Mouse (Mus musculus) stomach, embryonic 15.5 days (tissue): Measurements from ENCODE around the gene Ppp1r15b. TPM values are rescaled to one million over a fixed set of nuclear protein-coding genes. Genes with fewer than 3 reads are reported as not detected.
A peak's percentile ranks its signal among the peaks of the same experiment; 100 is the strongest.

Experiments
- ATAC-seq: fragments of 200-750 bp; cut with Nextera tagmentation; 2 replicates; pipeline ENCODE4 v1.8.0; 2017; ENCODE audit warnings: low read depth, moderate number of reproducible peaks, moderate TSS enrichment; ENCODE audit not compliant: insufficient read depth, low FRiP score
- H3K27ac ChIP-seq: fragments of 300-500 bp; sonication (generic); 2 replicates; pipeline ENCODE4 v1.5.1; 2015; ENCODE audit warnings: mild to moderate bottlenecking, inconsistent platforms
- H3K27me3 ChIP-seq: fragments of 300-500 bp; sonication (generic); replicated peaks from 2 replicates; pipeline ENCODE4 v1.6.1; 2015; ENCODE audit warnings: inconsistent platforms
- H3K36me3 ChIP-seq: fragments of 300-500 bp; sonication (generic); 2 replicates; pipeline ENCODE4 v1.6.1; 2015; ENCODE audit warnings: inconsistent platforms
- H3K4me1 ChIP-seq: fragments of 300-500 bp; sonication (generic); 2 replicates; pipeline ENCODE4 v1.6.1; 2015; ENCODE audit warnings: inconsistent platforms
- H3K4me2 ChIP-seq: fragments of 300-500 bp; sonication (generic); 2 replicates; pipeline ENCODE4 v1.6.1; 2015; ENCODE audit warnings: mild to moderate bottlenecking, inconsistent platforms
- H3K4me3 ChIP-seq: fragments of 300-500 bp; sonication (generic); replicated peaks from 2 replicates; pipeline ENCODE4 v1.5.1; 2015; ENCODE audit warnings: inconsistent platforms
- H3K9ac ChIP-seq: fragments of 300-500 bp; sonication (generic); 2 replicates; pipeline ENCODE4 v1.6.1; 2015; ENCODE audit warnings: inconsistent platforms
- H3K9me3 ChIP-seq: fragments of 300-500 bp; sonication (generic); 2 replicates; pipeline ENCODE4 v1.6.1; 2016; ENCODE audit warnings: inconsistent platforms
- WGBS: fragments of 180-500 bp; shearing (Covaris S2); methylation state at CpG from one replicate; pipeline ENCODE4 v1.1.7; 2015; 5-methylcytosine and 5-hydroxymethylcytosine counted together
- polyA plus RNA-seq: library from polyadenylated mRNA; unstranded; fragments of >200 nt; fragmentation: Nextera tagmentation; extraction: Ambion mirVana; gene quantifications from 2 replicates; pipeline ENCODE4 v1.2.1, GENCODE M21; 2015

Gene Ppp1r15b
- polyA plus RNA-seq, 1 experiment from 2014 or later: 39.3 TPM

GRCm38 (mm10) chr1:133125640-133126364 lies 5.1 kb upstream of the Ppp1r15b start:
- Histone ChIP-seq H3K27me3 (no peaks in the 10 kb centered on the region), H3K4me3 (no peak overlapping the region), H3K36me3 (no peaks in the 10 kb centered on the region), H3K4me2 (no peak overlapping the region), H3K9me3 (no peaks in the 10 kb centered on the region), H3K4me1 (peaks cover 14% of the 10 kb centered on the region; the same call in 1 of the 2 replicates), H3K27ac (no peak overlapping the region), H3K9ac (no peak overlapping the region)
- WGBS: 84% methylated on average over 9 of the region's 9 CpGs
- no peak for ATAC-seq

GRCm38 (mm10) chr1:133126365-133126740 lies 4.6 kb upstream of the Ppp1r15b start:
- Histone ChIP-seq H3K36me3 (no peaks in the 10 kb centered on the region), H3K9ac (no peak overlapping the region), H3K9me3 (no peaks in the 10 kb centered on the region), H3K27me3 (no peaks in the 10 kb centered on the region), H3K4me3 (no peak overlapping the region), H3K4me2 (no peak overlapping the region), H3K4me1 (peaks cover 9% of the 10 kb centered on the region; the same call in 1 of the 2 replicates), H3K27ac (no peak overlapping the region)
- WGBS: 74% methylated on average over 4 of the region's 4 CpGs
- ATAC-seq: no peak

GRCm38 (mm10) chr1:133127328-133127727 lies 3.6 kb upstream of the Ppp1r15b start:
- Histone ChIP-seq H3K9me3 (no peaks in the 10 kb centered on the region), H3K36me3 (no peaks in the 10 kb centered on the region), H3K4me2 (no peak overlapping the region), H3K27ac (no peak overlapping the region), H3K4me3 (no peak overlapping the region), H3K9ac (no peak overlapping the region), H3K4me1 (peaks cover 7% of the 10 kb centered on the region; the same call in 1 of the 2 replicates), H3K27me3 (no peaks in the 10 kb centered on the region)
- WGBS: 56% methylated on average over 9 of the region's 9 CpGs
- no peak for ATAC-seq

GRCm38 (mm10) chr1:133129471-133130221 lies 1.3 kb upstream of the Ppp1r15b start:
- WGBS: 41% methylated on average over 16 of the region's 16 CpGs
- ATAC-seq: no peak
- H3K27me3 ChIP-seq: no peaks in the 10 kb centered on the region
- 0 out of 2 replicates have a peak overlapping the region, but pooled peaks have one; percentile 0 for H3K4me3 ChIP-seq
- H3K4me1 ChIP-seq: peaks cover 7% of the 10 kb centered on the region; the same call in 1 of the 2 replicates
- peak overlapping the region; percentile 97 for H3K27ac ChIP-seq
- no peaks in the 10 kb centered on the region for H3K36me3 ChIP-seq
- H3K9ac ChIP-seq: no peak overlapping the region
- peak overlapping the region; percentile 91; the same call in 1 of the 2 replicates for H3K4me2 ChIP-seq
- no peaks in the 10 kb centered on the region for H3K9me3 ChIP-seq

GRCm38 (mm10) chr1:133131561-133131905 lies 590 bp downstream of the Ppp1r15b start:
- Histone ChIP-seq H3K9ac (peak overlapping the region; percentile 89), H3K4me2 (peak overlapping the region; percentile 91), H3K9me3 (no peaks in the 10 kb centered on the region), H3K4me3 (peak overlapping the region; percentile 84), H3K4me1 (peaks cover 15% of the 10 kb centered on the region), H3K27me3 (no peaks in the 10 kb centered on the region), H3K36me3 (peaks cover 4% of the 10 kb centered on the region; the same call in 1 of the 2 replicates), H3K27ac (peak overlapping the region; percentile 97)
- ATAC-seq: no peak
- under 1% methylated on average over 35 of the region's 35 CpGs for WGBS

- Histone ChIP-seq H3K4me2 (peak overlapping the region; percentile 91), H3K9ac (peak overlapping the region; percentile 89), H3K4me1 (peaks cover 15% of the 10 kb centered on the region), H3K27ac (peak overlapping the region; percentile 97), H3K27me3 (no peaks in the 10 kb centered on the region), H3K4me3 (peak overlapping the region; percentile 84), H3K36me3 (peaks cover 8% of the 10 kb centered on the region), H3K9me3 (no peaks in the 10 kb centered on the region)
- WGBS: under 1% methylated on average over 11 of the region's 11 CpGs
- ATAC-seq: no peak
Measured at GRCm38 (mm10) chr1:133131936-133132335, 993 bp downstream of the Ppp1r15b start.

GRCm38 (mm10) chr1:133132388-133133326 lies 1.7 kb downstream of the Ppp1r15b start:
- peaks cover 15% of the 10 kb centered on the region for H3K36me3 ChIP-seq
- H3K27ac ChIP-seq: peak overlapping the region; percentile 97; the same call in 1 of the 2 replicates
- ATAC-seq: no peak
- 7% methylated on average over 26 of the region's 26 CpGs for WGBS
- H3K9me3 ChIP-seq: no peaks in the 10 kb centered on the region
- H3K9ac ChIP-seq: peak overlapping the region; percentile 89
- H3K4me1 ChIP-seq: peaks cover 15% of the 10 kb centered on the region
- H3K4me3 ChIP-seq: peak overlapping the region; percentile 84
- H3K27me3 ChIP-seq: no peaks in the 10 kb centered on the region
- peak overlapping the region; percentile 91 for H3K4me2 ChIP-seq

GRCm38 (mm10) chr1:133133425-133133824 lies 2.5 kb downstream of the Ppp1r15b start:
- Histone ChIP-seq H3K27ac (peak overlapping the region; percentile 46; the same call in 1 of the 2 replicates), H3K9ac (peak overlapping the region; percentile 89; the same call in 1 of the 2 replicates), H3K9me3 (no peaks in the 10 kb centered on the region), H3K4me1 (peaks cover 15% of the 10 kb centered on the region), H3K36me3 (peaks cover 21% of the 10 kb centered on the region), H3K4me3 (peak overlapping the region; percentile 84), H3K27me3 (no peaks in the 10 kb centered on the region), H3K4me2 (peak overlapping the region; percentile 91)
- ATAC-seq: no peak
- 6% methylated on average over 2 of the region's 2 CpGs for WGBS

- Histone ChIP-seq H3K4me3 (peak overlapping the region; percentile 84), H3K4me1 (peaks cover 15% of the 10 kb centered on the region), H3K4me2 (peak overlapping the region; percentile 91), H3K36me3 (peaks cover 24% of the 10 kb centered on the region), H3K27ac (no peak overlapping the region), H3K27me3 (no peaks in the 10 kb centered on the region), H3K9me3 (no peaks in the 10 kb centered on the region), H3K9ac (peak overlapping the region; percentile 38; the same call in 1 of the 2 replicates)
- ATAC-seq: no peak
- 3% methylated on average over 4 of the region's 4 CpGs for WGBS
Measured at GRCm38 (mm10) chr1:133134071-133134470, 3.1 kb downstream of the Ppp1r15b start.

- WGBS: 23% methylated on average over 4 of the region's 4 CpGs
- Histone ChIP-seq H3K4me2 (peak overlapping the region; percentile 91), H3K36me3 (peaks cover 28% of the 10 kb centered on the region), H3K4me1 (peaks cover 10% of the 10 kb centered on the region), H3K4me3 (peak overlapping the region; percentile 84), H3K27me3 (no peaks in the 10 kb centered on the region), H3K9ac (no peak overlapping the region), H3K9me3 (no peaks in the 10 kb centered on the region), H3K27ac (peak overlapping the region; percentile 18; the same call in 1 of the 2 replicates)
- ATAC-seq: no peak
Measured at GRCm38 (mm10) chr1:133134881-133135280, 3.9 kb downstream of the Ppp1r15b start.

GRCm38 (mm10) chr1:133135808-133136207 lies 4.9 kb downstream of the Ppp1r15b start:
- H3K36me3 ChIP-seq: peaks cover 38% of the 10 kb centered on the region
- H3K4me2 ChIP-seq: peak overlapping the region; percentile 91
- ATAC-seq: no peak
- peaks cover 8% of the 10 kb centered on the region for H3K4me1 ChIP-seq
- H3K9me3 ChIP-seq: no peaks in the 10 kb centered on the region
- H3K27me3 ChIP-seq: no peaks in the 10 kb centered on the region
- WGBS: 50% methylated on average over 5 of the region's 5 CpGs
- H3K27ac ChIP-seq: no peak overlapping the region
- H3K4me3 ChIP-seq: peak overlapping the region; percentile 26
- no peak overlapping the region for H3K9ac ChIP-seq
